ENCODE assay signal across 23 mouse cellular contexts in the genomic region with DNA sequence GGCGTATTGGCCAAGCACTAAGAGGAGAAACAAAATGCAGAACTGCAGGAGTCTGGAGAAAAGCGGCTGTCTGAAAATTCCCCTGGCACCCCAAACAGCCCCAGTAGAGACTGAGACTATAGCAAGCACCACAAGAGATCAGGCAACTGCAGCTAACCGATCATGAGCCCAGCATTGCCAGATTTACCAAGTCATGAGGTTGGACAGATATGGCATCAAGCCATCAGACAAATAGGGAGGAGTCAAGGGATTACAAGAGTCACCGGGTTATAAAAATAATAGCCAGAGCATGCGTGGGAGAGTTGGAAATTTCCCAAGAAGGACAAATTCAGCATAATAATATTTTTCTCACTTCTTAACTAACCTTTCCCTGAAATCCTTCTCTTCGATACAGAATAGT. TPM values are rescaled to one million over a fixed set of nuclear protein-coding genes. Genes with fewer than 3 reads are reported as not detected.
DNase-seq lines count a peak whose midpoint lies in the region; ATAC-seq and TF ChIP-seq lines count a peak whose summit lies in the region.
"Had no signal": no experiment of that assay in that cellular context is flagged by ENCODE, and none has a peak within 500 bp of the region (broad histone marks: within the 10 kb centered on the region; RNA-seq: fewer than 3 reads in every experiment).

No protein-coding gene starts in this region.

- no peak for TF ChIP-seq CTCF in MEL (IDR thresholded peaks at IDR 0.05 in 2 of 3, conservative IDR thresholded peaks at IDR 0.05 in 1 of 3; ENCODE audit: control insufficient read depth in 1 of 3, insufficient read depth in 1 of 3, low read depth in 2 of 3, low read length in 3 of 3, poor library complexity in 1 of 3, severe bottlenecking in 1 of 3)
- TF ChIP-seq CTCF in stomach, postnatal 0 days (IDR thresholded peaks at IDR 0.05; ENCODE audit: low read depth): no peak

- H3K9me3 ChIP-seq in MEL (replicated peaks; ENCODE audit: insufficient read depth, low read length): no peaks in the 10 kb centered on the region
- no peaks in the 10 kb centered on the region for H3K9me3 ChIP-seq in stomach, postnatal 0 days (ENCODE audit: control insufficient read depth, low read length)
- H3K9me3 ChIP-seq: embryonic facial prominence, embryonic 13.5 days; forebrain, embryonic 13.5 days; hindbrain, embryonic 12.5 days; liver, embryonic 15.5 days; lung, embryonic 15.5 days; neural tube, embryonic 15.5 days; stomach, embryonic 15.5 days had no signal

- H3K4me3 ChIP-seq in MEL (ENCODE audit: control insufficient read depth in 1 of 2, insufficient read depth in 1 of 2, low read depth in 2 of 2, low read length in 2 of 2): no peak overlapping the region
- H3K4me3 ChIP-seq in stomach, postnatal 0 days (ENCODE audit: low read depth, low read length): no peak overlapping the region
- H3K4me3 ChIP-seq: forebrain, embryonic 13.5 days; hindbrain, embryonic 12.5 days; left cerebral cortex, adult 2 months; liver, embryonic 15.5 days had no signal

- WGBS in stomach, postnatal 0 days: 72% methylated on average over 6 of the region's 6 CpGs

- DNase-seq in cerebellum, adult 9-10 months: peak; percentile 48
- DNase-seq in cerebellum, postnatal 14 days: no peak
- peak; percentile 22 for DNase-seq in heart, adult 8-10 months (ENCODE audit: low spot score)
- no peak for DNase-seq in heart, postnatal 36 days
- DNase-seq in MEL (ENCODE audit: low read depth, low spot score): peak; percentile 62
- DNase-seq in gonadal fat pad, adult 2 months (ENCODE audit: low read depth): peak; percentile 38
- no peak for DNase-seq in stomach, postnatal 0 days (ENCODE audit: low spot score)
- DNase-seq: cerebellum, postnatal 25 days; embryo, embryonic 11 days; gastrocnemius, postnatal 14 days; lung, postnatal 36 days; right cerebral cortex, adult 18-20 months; right cerebral cortex, postnatal 4 days; thymus, adult 18-20 months; thymus, postnatal 36 days had no signal

- no peak overlapping the region for H3K27ac ChIP-seq in MEL (ENCODE audit: control insufficient read depth, low read depth, low read length)
- no peak overlapping the region for H3K27ac ChIP-seq in stomach, postnatal 0 days (replicated peaks)
- H3K27ac ChIP-seq: embryonic facial prominence, embryonic 13.5 days; hindbrain, embryonic 12.5 days; left cerebral cortex, adult 2 months; liver, embryonic 15.5 days; lung, embryonic 15.5 days; stomach, embryonic 15.5 days had no signal

- intact Hi-C loops in heart, postnatal 36 days (cut with DNase I): loop anchor here (5.0 kb wide), 3 partner anchors 45 to 190 kb away; a partner anchor contains a TSS

- no peak overlapping the region for H3K4me2 ChIP-seq in stomach, postnatal 0 days (replicated peaks; ENCODE audit: low read depth)

- H3K9ac ChIP-seq in MEL (ENCODE audit: control insufficient read depth, low read depth, low read length, poor library complexity, severe bottlenecking): no peak overlapping the region
- H3K9ac ChIP-seq in stomach, postnatal 0 days (ENCODE audit: low read length): no peak overlapping the region
- H3K9ac ChIP-seq: embryonic facial prominence, embryonic 13.5 days; forebrain, embryonic 13.5 days; hindbrain, embryonic 12.5 days; liver, embryonic 15.5 days; lung, embryonic 15.5 days; neural tube, embryonic 15.5 days; stomach, embryonic 15.5 days had no signal

- H3K36me3 ChIP-seq in MEL (ENCODE audit: control insufficient read depth in 1 of 2, insufficient read depth in 2 of 2, low read length in 2 of 2): peaks cover 0 to 18% of the 10 kb centered on the region in 2 experiments; a peak in 2 of 4 replicates
- H3K36me3 ChIP-seq in stomach, postnatal 0 days (ENCODE audit: control insufficient read depth, insufficient read depth, low read length): no peaks in the 10 kb centered on the region
- H3K36me3 ChIP-seq: embryonic facial prominence, embryonic 13.5 days; hindbrain, embryonic 12.5 days; liver, embryonic 15.5 days; lung, embryonic 15.5 days; neural tube, embryonic 15.5 days; stomach, embryonic 15.5 days had no signal

- no peak for TF ChIP-seq POLR2A in MEL (IDR thresholded peaks at IDR 0.05; ENCODE audit: control insufficient read depth in 1 of 2, insufficient read depth in 1 of 2, low read depth in 1 of 2, low read length in 2 of 2, poor library complexity in 1 of 2)

- TF ChIP-seq RAD21 in MEL (IDR thresholded peaks at IDR 0.05; ENCODE audit: low read depth, low read length): no peak

- peaks cover 11% of the 10 kb centered on the region for H3K79me2 ChIP-seq in MEL (ENCODE audit: control insufficient read depth, insufficient read depth, low read length, poor library complexity)

- H3K27me3 ChIP-seq in MEL (ENCODE audit: control insufficient read depth in 1 of 2, insufficient read depth in 2 of 2, low read length in 2 of 2): no peaks in the 10 kb centered on the region; a peak in 2 of 4 replicates
- H3K27me3 ChIP-seq in stomach, postnatal 0 days (ENCODE audit: control insufficient read depth, insufficient read depth, low read length): no peaks in the 10 kb centered on the region
- H3K27me3 ChIP-seq: embryonic facial prominence, embryonic 13.5 days; forebrain, embryonic 13.5 days; hindbrain, embryonic 12.5 days; liver, embryonic 15.5 days; lung, embryonic 15.5 days; stomach, embryonic 15.5 days had no signal

- no peak for ATAC-seq in stomach, postnatal 0 days (ENCODE audit: low FRiP score, low TSS enrichment)

- no peak for TF ChIP-seq EP300 in MEL (IDR thresholded peaks at IDR 0.05; ENCODE audit: low read depth in 1 of 2, low read length in 2 of 2)
- no peak for TF ChIP-seq EP300 in stomach, postnatal 0 days (optimal IDR thresholded peaks at IDR 0.05)

- H3K4me1 ChIP-seq in MEL (ENCODE audit: control insufficient read depth in 1 of 2, insufficient read depth in 2 of 2, low read length in 2 of 2): peaks cover 7 to 11% of the 10 kb centered on the region in 2 experiments; a peak in 3 of 4 replicates
- H3K4me1 ChIP-seq in stomach, postnatal 0 days (replicated peaks; ENCODE audit: control insufficient read depth, insufficient read depth): no peaks in the 10 kb centered on the region

TF ChIP-seq in MEL, 35 proteins besides CTCF, POLR2A, EP300 and RAD21:
- TF ChIP-seq MXI1 (IDR thresholded peaks at IDR 0.05; ENCODE audit: low read depth, low read length): 0 out of 2 replicates have a peak, but pooled peaks have one; percentile 21
- no peak for TF ChIP-seq RCOR1 (IDR thresholded peaks at IDR 0.05; ENCODE audit: low read depth, low read length)
- TF ChIP-seq MAFK (IDR thresholded peaks at IDR 0.05; ENCODE audit: borderline replicate concordance, low read depth, low read length): no peak

RNA-seq across cellular contexts. Expression of a gene that starts 1.2 kb away (rescaled TPM):
- total RNA-seq in heart, adult 8-10 months (2022): 10 to 100 TPM; 40.0 to 47.3 (median 43.6) TPM
- 10 to 100 TPM; 36.0 TPM for total RNA-seq in heart, postnatal 36 days (2021)
- 59.1 and 63.4 TPM in 2 replicates for total RNA-seq in MEL (2012; rRNA removed)
- 10 to 100 TPM in 1 of 2 experiments, not detected in 1; 57.8 TPM for polyA plus RNA-seq in MEL (2012; ENCODE audit: insufficient read depth in 1 of 2, insufficient read length in 2 of 2, low read depth in 1 of 2, low replicate concordance in 2 of 2, missing spikeins in 1 of 2)
- polyA plus RNA-seq in gonadal fat pad, adult 2 months (2012; rRNA removed): 7.4 and 11.0 TPM in 2 replicates
- 187 and 189 TPM in 2 replicates for polyA plus RNA-seq in stomach, postnatal 0 days (2015; fragmentation: Nextera tagmentation; extraction: Ambion mirVana)

RNA-seq across cellular contexts. Expression of a gene that starts 12.1 kb away (rescaled TPM):
- total RNA-seq in heart, adult 8-10 months (2022): 10 to 100 TPM; 30.4 to 38.5 (median 34.1) TPM
- 10 to 100 TPM; 28.9 to 31.5 TPM for total RNA-seq in heart, postnatal 36 days (2021)
- 51.7 and 61.2 TPM in 2 replicates for total RNA-seq in MEL (2012; rRNA removed)
- 10 to 100 TPM in 1 of 2 experiments, not detected in 1; 57.3 TPM for polyA plus RNA-seq in MEL (2012; ENCODE audit: insufficient read depth in 1 of 2, insufficient read length in 2 of 2, low read depth in 1 of 2, low replicate concordance in 2 of 2, missing spikeins in 1 of 2)
- 25.8 and 32.7 TPM in 2 replicates for polyA plus RNA-seq in gonadal fat pad, adult 2 months (2012; rRNA removed)
- polyA plus RNA-seq in stomach, postnatal 0 days (2015; fragmentation: Nextera tagmentation; extraction: Ambion mirVana): 112 and 113 TPM in 2 replicates

RNA-seq across cellular contexts. Expression of a gene that starts 43.6 kb away (rescaled TPM):
- total RNA-seq in heart, adult 8-10 months (2022): 100 to 1,000 TPM in 1 of 4 experiments, 10 to 100 TPM in 3; 78.5 to 103 (median 84.6) TPM
- total RNA-seq in heart, postnatal 36 days (2021): 10 to 100 TPM; 64.9 to 93.1 TPM
- total RNA-seq in MEL (2012; rRNA removed): not detected in 2 replicates
- not detected for polyA plus RNA-seq in MEL (2012; ENCODE audit: insufficient read depth in 1 of 2, insufficient read length in 2 of 2, low read depth in 1 of 2, low replicate concordance in 2 of 2, missing spikeins in 1 of 2)
- 12.7 and 14.0 TPM in 2 replicates for polyA plus RNA-seq in gonadal fat pad, adult 2 months (2012; rRNA removed)
- polyA plus RNA-seq in stomach, postnatal 0 days (2015; fragmentation: Nextera tagmentation; extraction: Ambion mirVana): 3.9 and 4.4 TPM in 2 replicates

Comparison
In these comparisons a context has a peak if more than half of its experiments do, and no peak if none do; other contexts are left out.
1. DNase-seq: peak in cerebellum, adult 9-10 months (single experiment), heart, adult 8-10 months (single experiment), MEL (single experiment) and gonadal fat pad, adult 2 months (single experiment); none in cerebellum, postnatal 14 days (0 of 2), heart, postnatal 36 days (0 of 2) and stomach, postnatal 0 days (single experiment).
2. RNA of a gene that starts 43.6 kb away (total RNA-seq): 64.9 to 93.1 TPM in heart, postnatal 36 days and 78.5 to 103 TPM in heart, adult 8-10 months; not detected in MEL; every median in the first group is over 10 times any median in the second.